Mouse (Mus musculus): ENCODE data around the gene Asb5. TPM values are rescaled to one million over a fixed set of nuclear protein-coding genes. Genes with fewer than 3 reads are reported as not detected.

The Asb5 gene
- total and polyA plus RNA-seq, 3 experiments, result 0.27 to 1.4 TPM; not detected in 1

DNA sequence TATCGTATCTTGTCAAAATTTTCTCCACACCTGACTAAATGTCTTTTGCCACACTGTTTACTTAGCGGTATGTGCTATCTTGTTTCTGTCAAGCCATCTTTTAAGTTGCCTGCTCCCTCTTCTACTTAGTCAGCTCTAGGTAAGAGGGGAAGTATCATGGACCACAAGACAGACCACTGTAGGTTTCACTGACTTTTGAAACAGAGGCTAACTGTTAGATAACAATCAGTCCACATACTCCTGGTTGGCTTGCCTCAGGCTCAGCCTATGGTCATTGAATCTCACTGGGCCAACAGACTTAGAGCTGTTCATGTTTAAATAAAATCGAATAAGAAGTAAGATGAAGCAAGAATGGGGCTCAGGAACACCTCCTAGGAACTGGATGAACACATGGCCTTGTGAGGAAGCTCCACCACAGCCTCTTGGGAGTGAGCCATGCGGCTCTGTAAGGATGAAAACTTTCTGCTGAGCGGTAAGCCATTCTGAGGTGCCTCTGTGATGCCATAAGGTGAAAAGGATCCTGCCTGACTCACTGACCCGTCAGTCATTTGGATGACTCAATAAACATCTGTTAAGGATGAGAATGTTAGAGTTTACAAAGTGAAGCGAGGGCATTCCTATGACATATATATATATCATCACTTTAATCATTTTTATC is 36.4 kb downstream of the Asb5 start:
- no peaks in the 10 kb centered on the region for H3K9me3 ChIP-seq (replicated peaks; ENCODE audit: insufficient read depth, low read length)
- no peak for DNase-seq (ENCODE audit: low read depth, low spot score)
- H3K36me3 ChIP-seq (ENCODE audit: control insufficient read depth in 1 of 2, insufficient read depth in 2 of 2, low read length in 2 of 2), result no peaks in the 10 kb centered on the region
- no peak overlapping the region for H3K27ac ChIP-seq (ENCODE audit: control insufficient read depth, low read depth, low read length)
- no peaks in the 10 kb centered on the region for H3K4me1 ChIP-seq (ENCODE audit: control insufficient read depth in 1 of 2, insufficient read depth in 2 of 2, low read length in 2 of 2)
- H3K9ac ChIP-seq (ENCODE audit: control insufficient read depth, low read depth, low read length, poor library complexity, severe bottlenecking), result no peak overlapping the region
- no peaks in the 10 kb centered on the region for H3K79me2 ChIP-seq (ENCODE audit: control insufficient read depth, insufficient read depth, low read length, poor library complexity)
- TF ChIP-seq UBTF (IDR thresholded peaks at IDR 0.05; ENCODE audit: borderline replicate concordance, insufficient read depth, low read depth, low read length) (no peak), GABPA (IDR thresholded peaks at IDR 0.05; ENCODE audit: low read depth, low read length) (no peak), TBP (IDR thresholded peaks at IDR 0.05; ENCODE audit: low read depth, low read length) (no peak), SIN3A (IDR thresholded peaks at IDR 0.05; ENCODE audit: low read length) (no peak), ZC3H11A (IDR thresholded peaks at IDR 0.05; ENCODE audit: low read depth, low read length) (no peak), POLR2A (IDR thresholded peaks at IDR 0.05; ENCODE audit: control insufficient read depth in 1 of 2, insufficient read depth in 1 of 2, low read depth in 1 of 2, low read length in 2 of 2, poor library complexity in 1 of 2) (no peak), POLR2AphosphoS2 (IDR thresholded peaks at IDR 0.05; ENCODE audit: low read length) (no peak), CTCF (IDR thresholded peaks at IDR 0.05 in 2 of 3, conservative IDR thresholded peaks at IDR 0.05 in 1 of 3; ENCODE audit: control insufficient read depth in 1 of 3, insufficient read depth in 1 of 3, low read depth in 2 of 3, low read length in 3 of 3, poor library complexity in 1 of 3, severe bottlenecking in 1 of 3) (no peak), BHLHE40 (IDR thresholded peaks at IDR 0.05; ENCODE audit: borderline replicate concordance, low read depth, low read length) (no peak), MXI1 (IDR thresholded peaks at IDR 0.05; ENCODE audit: low read depth, low read length) (no peak), NELFE (IDR thresholded peaks at IDR 0.05; ENCODE audit: low read depth, low read length) (no peak), EP300 (IDR thresholded peaks at IDR 0.05; ENCODE audit: low read depth in 1 of 2, low read length in 2 of 2) (no peak), MAX (IDR thresholded peaks at IDR 0.05; ENCODE audit: low read length) (no peak), USF2 (IDR thresholded peaks at IDR 0.05; ENCODE audit: borderline replicate concordance in 1 of 2, insufficient read depth in 1 of 2, low read depth in 1 of 2, low read length in 2 of 2) (no peak)
- H3K4me3 ChIP-seq (ENCODE audit: control insufficient read depth in 1 of 2, insufficient read depth in 1 of 2, low read depth in 2 of 2, low read length in 2 of 2), result no peak overlapping the region
- H3K27me3 ChIP-seq (ENCODE audit: control insufficient read depth in 1 of 2, insufficient read depth in 2 of 2, low read length in 2 of 2), result no peaks in the 10 kb centered on the region

GRCm38 (mm10) chr8:54567168-54567567 is 37.8 kb downstream of the Asb5 start:
- Histone ChIP-seq H3K27ac (ENCODE audit: control insufficient read depth, low read depth, low read length) (no peak overlapping the region), H3K4me3 (ENCODE audit: control insufficient read depth in 1 of 2, insufficient read depth in 1 of 2, low read depth in 2 of 2, low read length in 2 of 2) (no peak overlapping the region), H3K4me1 (ENCODE audit: control insufficient read depth in 1 of 2, insufficient read depth in 2 of 2, low read length in 2 of 2) (no peaks in the 10 kb centered on the region), H3K9ac (ENCODE audit: control insufficient read depth, low read depth, low read length, poor library complexity, severe bottlenecking) (no peak overlapping the region), H3K36me3 (ENCODE audit: control insufficient read depth in 1 of 2, insufficient read depth in 2 of 2, low read length in 2 of 2) (no peaks in the 10 kb centered on the region), H3K27me3 (ENCODE audit: control insufficient read depth in 1 of 2, insufficient read depth in 2 of 2, low read length in 2 of 2) (no peaks in the 10 kb centered on the region), H3K9me3 (replicated peaks; ENCODE audit: insufficient read depth, low read length) (no peaks in the 10 kb centered on the region), H3K79me2 (ENCODE audit: control insufficient read depth, insufficient read depth, low read length, poor library complexity) (no peaks in the 10 kb centered on the region)
- DNase-seq (ENCODE audit: low read depth, low spot score), result no peak
- no peak for TF ChIP-seq HCFC1 (IDR thresholded peaks at IDR 0.05; ENCODE audit: low read depth, low read length)
- no peak for TF ChIP-seq MYC (IDR thresholded peaks at IDR 0.05; ENCODE audit: low read depth, low read length)
- no peak for TF ChIP-seq CHD2 (IDR thresholded peaks at IDR 0.05; ENCODE audit: low read length)
- no peak for TF ChIP-seq CHD1 (IDR thresholded peaks at IDR 0.05; ENCODE audit: low read depth, low read length)
